Mouse (Mus musculus) midbrain, postnatal 0 days (tissue): ENCODE data around the gene Ncstn. TPM values are rescaled to one million over a fixed set of nuclear protein-coding genes. Genes with fewer than 3 reads are reported as not detected.

Experiments used
- ATAC-seq: fragments of 200-750 bp; cut with Nextera tagmentation; 2 replicates; pipeline ENCODE4 v1.8.0; 2017; ENCODE audit warnings: moderate number of reproducible peaks, mild to moderate bottlenecking, moderate TSS enrichment, moderate library complexity; ENCODE audit not compliant: low FRiP score
- DNase-seq: peaks from one replicate; pipeline ENCODE4 v3.0.0-alpha.2; 2015; ENCODE audit warnings: low spot score
- H3K27ac ChIP-seq: fragments of 300-500 bp; sonication (generic); 2 replicates; pipeline ENCODE4 v1.5.1; 2014; ENCODE audit warnings: low read depth, mild to moderate bottlenecking, low read length, mixed read lengths
- H3K27me3 ChIP-seq: fragments of 300-500 bp; sonication (generic); 2 replicates; pipeline ENCODE4 v1.6.1; 2014; ENCODE audit warnings: low read length, control low read depth, mixed read lengths; ENCODE audit not compliant: insufficient read depth
- H3K36me3 ChIP-seq: fragments of 300-500 bp; sonication (generic); 2 replicates; pipeline ENCODE4 v1.6.1; 2014; ENCODE audit warnings: low read length, control low read depth, mixed read lengths; ENCODE audit not compliant: insufficient read depth
- H3K4me1 ChIP-seq: fragments of 300-500 bp; sonication (generic); 2 replicates; pipeline ENCODE4 v1.6.1; 2014; ENCODE audit warnings: mild to moderate bottlenecking, control low read depth, antibody characterized with exemption, low read length, mixed read lengths; ENCODE audit not compliant: insufficient read depth
- H3K4me2 ChIP-seq: fragments of 300-500 bp; sonication (generic); 2 replicates; pipeline ENCODE4 v1.6.1; 2014; ENCODE audit warnings: low read depth, mild to moderate bottlenecking, low read length, mixed read lengths; ENCODE audit not compliant: poor library complexity, severe bottlenecking
- H3K4me3 ChIP-seq: fragments of 300-500 bp; sonication (generic); 2 replicates; pipeline ENCODE4 v1.5.1; 2014; ENCODE audit warnings: low read depth, mild to moderate bottlenecking, low read length, moderate library complexity
- H3K9ac ChIP-seq: fragments of 300-500 bp; sonication (generic); replicated peaks from 2 replicates; pipeline ENCODE4 v1.6.1; 2014; ENCODE audit warnings: mild to moderate bottlenecking, low read length, moderate library complexity, mixed read lengths; ENCODE audit not compliant: poor library complexity, severe bottlenecking
- H3K9me3 ChIP-seq: fragments of 300-500 bp; sonication (generic); 2 replicates; pipeline ENCODE4 v1.6.1; 2016; ENCODE audit warnings: low read length, control low read depth
- CTCF ChIP-seq: IDR thresholded peaks from 2 replicates; pipeline ENCODE4 v1.5.1; 2016; ENCODE audit warnings: antibody characterized with exemption, mild to moderate bottlenecking
- WGBS: fragments of 180-500 bp; shearing (Covaris S2); extraction: QIAGEN DNeasy Blood & Tissue Kit; methylation state at CpG from one replicate; pipeline ENCODE4 v1.1.7; 2014; 5-methylcytosine and 5-hydroxymethylcytosine counted together
- polyA plus RNA-seq: library from polyadenylated mRNA; unstranded; fragments of >200 nt; fragmentation: Nextera tagmentation; extraction: Ambion mirVana; gene quantifications from 2 replicates; pipeline ENCODE4 v1.2.1, GENCODE M21; 2015
- total RNA-seq: library from RNA; depleted of rRNA; stranded (reverse); fragments of >200 nt; gene quantifications from 2 replicates; pipeline ENCODE4 v1.2.3, GENCODE M21; 2014

The Ncstn gene
- total and polyA plus RNA-seq, 2 experiments from 2014 or later: 70.3 to 93.3 TPM

GRCm38 (mm10) chr1:172024140-172024895, 58.3 kb downstream of the Ncstn start:
- no peaks in the 10 kb centered on the region for H3K9me3 ChIP-seq
- H3K27me3 ChIP-seq: no peaks in the 10 kb centered on the region
- peaks cover 25% of the 10 kb centered on the region for H3K4me1 ChIP-seq
- H3K27ac ChIP-seq: 0 out of 2 replicates have a peak overlapping the region, but pooled peaks have one; percentile 6
- DNase-seq: no peak
- no peak for ATAC-seq
- peak overlapping the region; percentile 87 for H3K4me2 ChIP-seq
- peak overlapping the region; percentile 94 for H3K4me3 ChIP-seq
- H3K9ac ChIP-seq: peak overlapping the region; percentile 94
- WGBS: 14% methylated on average over 9 of the region's 9 CpGs
- TF ChIP-seq CTCF: no peak
- H3K36me3 ChIP-seq: no peaks in the 10 kb centered on the region

- Histone ChIP-seq H3K4me1 (peaks cover 48% of the 10 kb centered on the region), H3K9me3 (no peaks in the 10 kb centered on the region), H3K36me3 (no peaks in the 10 kb centered on the region), H3K9ac (no peak overlapping the region), H3K27me3 (no peaks in the 10 kb centered on the region), H3K4me3 (no peak overlapping the region), H3K27ac (no peak overlapping the region), H3K4me2 (no peak overlapping the region)
- ATAC-seq (no peak), DNase-seq (no peak)
- WGBS: 60% methylated on average over 10 of the region's 10 CpGs
- TF ChIP-seq CTCF: no peak
Observed at GRCm38 (mm10) chr1:172019863-172020521, 62.6 kb downstream of the Ncstn start.

GRCm38 (mm10) chr1:172019339-172019738, 63.3 kb downstream of the Ncstn start:
- WGBS: 95% methylated on average over 4 of the region's 4 CpGs
- Histone ChIP-seq H3K9me3 (no peaks in the 10 kb centered on the region), H3K4me3 (no peak overlapping the region), H3K36me3 (no peaks in the 10 kb centered on the region), H3K4me1 (peaks cover 46% of the 10 kb centered on the region), H3K27ac (no peak overlapping the region), H3K27me3 (no peaks in the 10 kb centered on the region), H3K4me2 (no peak overlapping the region), H3K9ac (no peak overlapping the region)
- DNase-seq (no peak), ATAC-seq (no peak)
- no peak for TF ChIP-seq CTCF

- no peaks in the 10 kb centered on the region for H3K36me3 ChIP-seq
- peak overlapping the region; percentile 43; the same call in 1 of the 2 replicates for H3K27ac ChIP-seq
- WGBS: 57% methylated on average over 9 of the region's 9 CpGs
- no peaks in the 10 kb centered on the region for H3K27me3 ChIP-seq
- H3K9me3 ChIP-seq: no peaks in the 10 kb centered on the region
- H3K4me3 ChIP-seq: no peak overlapping the region
- no peak overlapping the region for H3K4me2 ChIP-seq
- TF ChIP-seq CTCF: no peak
- H3K4me1 ChIP-seq: peaks cover 42% of the 10 kb centered on the region
- DNase-seq (no peak), ATAC-seq (no peak)
- no peak overlapping the region for H3K9ac ChIP-seq
Observed at GRCm38 (mm10) chr1:172018336-172019311, 64.0 kb downstream of the Ncstn start.

GRCm38 (mm10) chr1:172017517-172018070, 65.0 kb downstream of the Ncstn start:
- WGBS: 50% methylated on average over 6 of the region's 6 CpGs
- H3K4me2 ChIP-seq: peak overlapping the region; percentile 3; the same call in 1 of the 2 replicates
- H3K9ac ChIP-seq: 0 out of 2 replicates have a peak overlapping the region, but pooled peaks have one; percentile 36
- H3K4me3 ChIP-seq: no peak overlapping the region
- H3K27ac ChIP-seq: peak overlapping the region; percentile 70
- DNase-seq (no peak), ATAC-seq (no peak; the same call in 1 of the 2 replicates)
- H3K36me3 ChIP-seq: 0 out of 2 replicates have a peak, but pooled peaks cover 2% of the 10 kb centered on the region
- H3K27me3 ChIP-seq: no peaks in the 10 kb centered on the region
- no peaks in the 10 kb centered on the region for H3K9me3 ChIP-seq
- H3K4me1 ChIP-seq: peaks cover 42% of the 10 kb centered on the region
- TF ChIP-seq CTCF: no peak
